Mouse (Mus musculus) liver, postnatal 0 days (tissue): ENCODE measurements at regions not wholly inside any gene's neighbourhood (a gene's known extent, or its start where the extent isn't known, plus 50 kb on each side); places are given as distances from the start of the nearest gene placed in this dataset.

Source experiments
- CTCF ChIP-seq: sonication (generic); IDR thresholded peaks from 2 replicates; pipeline ENCODE4 v1.5.1; 2016; ENCODE audit warnings: antibody characterized with exemption, low read depth
- EP300 ChIP-seq: IDR thresholded peaks from 2 replicates; pipeline ENCODE4 v1.6.1; 2016; ENCODE audit warnings: antibody characterized with exemption, low read depth, mild to moderate bottlenecking

- TF ChIP-seq EP300 = no peak
- no peak for TF ChIP-seq CTCF
Measured at GRCm38 (mm10) chr16:39389943-39390342, 497.5 kb downstream of the Igsf11 start.
